Mouse (Mus musculus): ENCODE measurements around the gene Chst3. TPM values are rescaled to one million over a fixed set of nuclear protein-coding genes. Genes with fewer than 3 reads are reported as not detected.
"Not testable (repeated sequence)": the region's sequence is repeated elsewhere in the genome, so short reads cannot be mapped to it uniquely, and the experiment has no call there.

Chst3 gene
- polyA plus RNA-seq, 1 experiment from 2014 or later = 1.3 TPM

- WGBS = 89% methylated on average over 9 of the region's 9 CpGs
- H3K9ac ChIP-seq (ENCODE audit: low read length); H3K4me2 ChIP-seq (ENCODE audit: low read length); H3K36me3 ChIP-seq (ENCODE audit: control insufficient read depth, insufficient read depth, low read length); H3K4me3 ChIP-seq (ENCODE audit: low read depth, low read length); H3K27ac ChIP-seq (ENCODE audit: low read depth); DNase-seq (ENCODE audit: low spot score); H3K27me3 ChIP-seq (replicated peaks; ENCODE audit: control insufficient read depth, insufficient read depth, low read length); ATAC-seq (replicated peaks; ENCODE audit: low FRiP score, low TSS enrichment, low read depth); H3K9me3 ChIP-seq (ENCODE audit: control insufficient read depth, low read length); H3K4me1 ChIP-seq (replicated peaks; ENCODE audit: control insufficient read depth, insufficient read depth, low read length): not testable (repeated sequence)
These were observed 43.8 kb downstream of the Chst3 start for GRCm38 (mm10) chr10:60175306-60175705.

- DNase-seq (ENCODE audit: low spot score) (no peak), ATAC-seq (replicated peaks; ENCODE audit: low FRiP score, low TSS enrichment, low read depth) (no peak)
- no peaks in the 10 kb centered on the region for H3K9me3 ChIP-seq (ENCODE audit: control insufficient read depth, low read length)
- H3K27ac ChIP-seq (ENCODE audit: low read depth) = no peak overlapping the region
- H3K36me3 ChIP-seq (ENCODE audit: control insufficient read depth, insufficient read depth, low read length) = no peaks in the 10 kb centered on the region
- H3K4me2 ChIP-seq (ENCODE audit: low read length) = no peak overlapping the region
- no peaks in the 10 kb centered on the region for H3K27me3 ChIP-seq (replicated peaks; ENCODE audit: control insufficient read depth, insufficient read depth, low read length)
- H3K9ac ChIP-seq (ENCODE audit: low read length) = no peak overlapping the region
- 64% methylated on average over 3 of the region's 3 CpGs for WGBS
- no peaks in the 10 kb centered on the region for H3K4me1 ChIP-seq (replicated peaks; ENCODE audit: control insufficient read depth, insufficient read depth, low read length)
- H3K4me3 ChIP-seq (ENCODE audit: low read depth, low read length) = no peak overlapping the region
These were observed 44.6 kb downstream of the Chst3 start for GRCm38 (mm10) chr10:60174506-60174905.

DNA sequence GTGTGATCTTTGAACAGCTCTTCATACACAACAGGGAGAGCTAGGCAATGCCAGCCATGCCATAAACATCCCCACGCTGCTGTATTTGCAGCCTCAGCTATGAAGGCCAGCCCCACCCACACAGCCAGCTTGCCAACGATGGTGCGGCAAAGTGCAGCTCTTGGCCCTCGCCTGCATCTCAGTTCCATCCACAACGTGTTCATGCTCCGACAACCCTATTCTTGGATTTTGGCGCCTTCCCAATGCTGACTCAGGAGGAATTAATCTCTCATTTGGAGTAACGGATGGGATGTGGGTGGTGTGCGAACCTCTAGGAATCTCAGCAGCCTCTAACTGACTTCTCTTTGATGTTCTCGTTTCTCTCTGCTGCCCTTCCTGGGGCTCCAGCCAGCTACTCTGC is 46.0 kb downstream of the Chst3 start:
- Histone ChIP-seq H3K9me3 (ENCODE audit: control insufficient read depth, low read length) (no peaks in the 10 kb centered on the region), H3K9ac (ENCODE audit: low read length) (no peak overlapping the region), H3K27ac (ENCODE audit: low read depth) (no peak overlapping the region), H3K4me1 (replicated peaks; ENCODE audit: control insufficient read depth, insufficient read depth, low read length) (no peaks in the 10 kb centered on the region), H3K4me3 (ENCODE audit: low read depth, low read length) (no peak overlapping the region), H3K27me3 (replicated peaks; ENCODE audit: control insufficient read depth, insufficient read depth, low read length) (no peaks in the 10 kb centered on the region), H3K4me2 (ENCODE audit: low read length) (no peak overlapping the region), H3K36me3 (ENCODE audit: control insufficient read depth, insufficient read depth, low read length) (no peaks in the 10 kb centered on the region)
- WGBS = 75% methylated on average over 10 of the region's 10 CpGs
- DNase-seq (ENCODE audit: low spot score) (no peak), ATAC-seq (replicated peaks; ENCODE audit: low FRiP score, low TSS enrichment, low read depth) (no peak)

DNA sequence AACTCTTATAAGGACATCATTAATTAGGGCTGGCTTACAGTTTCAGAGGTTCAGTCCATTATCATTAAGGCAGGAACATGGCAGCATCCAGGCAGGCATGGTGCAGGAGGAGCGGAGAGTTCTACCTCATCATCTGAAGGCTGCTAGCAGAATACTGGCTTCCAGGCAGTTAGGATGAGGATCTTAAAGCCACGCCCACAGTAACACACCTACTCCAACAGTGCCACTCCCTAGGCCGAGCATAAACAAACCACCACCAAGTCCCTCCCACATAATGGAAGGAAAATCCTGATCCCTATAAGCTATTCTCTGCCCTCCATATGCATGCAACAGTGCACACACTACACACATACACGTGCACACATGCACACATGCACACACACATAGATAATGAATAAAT is 46.8 kb downstream of the Chst3 start:
- no peaks in the 10 kb centered on the region for H3K36me3 ChIP-seq (ENCODE audit: control insufficient read depth, insufficient read depth, low read length)
- whole genome bisulfite sequencing = 91% methylated on average over 4 of the region's 4 CpGs
- no peak for ATAC-seq (replicated peaks; ENCODE audit: low FRiP score, low TSS enrichment, low read depth)

GRCm38 (mm10) chr10:60171368-60171767 is 47.7 kb downstream of the Chst3 start:
- no peak overlapping the region for H3K4me2 ChIP-seq (ENCODE audit: low read length)
- ATAC-seq (replicated peaks; ENCODE audit: low FRiP score, low TSS enrichment, low read depth) (no peak), DNase-seq (ENCODE audit: low spot score) (no peak)
- no peaks in the 10 kb centered on the region for H3K9me3 ChIP-seq (ENCODE audit: control insufficient read depth, low read length)
- H3K36me3 ChIP-seq (ENCODE audit: control insufficient read depth, insufficient read depth, low read length) = no peaks in the 10 kb centered on the region
- H3K27ac ChIP-seq (ENCODE audit: low read depth) = no peak overlapping the region
- H3K27me3 ChIP-seq (replicated peaks; ENCODE audit: control insufficient read depth, insufficient read depth, low read length) = no peaks in the 10 kb centered on the region
- WGBS = 95% methylated on average over 5 of the region's 5 CpGs
- no peak overlapping the region for H3K4me3 ChIP-seq (ENCODE audit: low read depth, low read length)
- no peak overlapping the region for H3K9ac ChIP-seq (ENCODE audit: low read length)
- H3K4me1 ChIP-seq (replicated peaks; ENCODE audit: control insufficient read depth, insufficient read depth, low read length) = no peaks in the 10 kb centered on the region

More for the DNA sequence above, 46.8 kb downstream of the Chst3 start:
- H3K4me2 ChIP-seq (ENCODE audit: low read length) = no peak overlapping the region
- no peak overlapping the region for H3K27ac ChIP-seq (ENCODE audit: low read depth)
- no peaks in the 10 kb centered on the region for H3K9me3 ChIP-seq (ENCODE audit: control insufficient read depth, low read length)
- no peak overlapping the region for H3K9ac ChIP-seq (ENCODE audit: low read length)
- no peak overlapping the region for H3K4me3 ChIP-seq (ENCODE audit: low read depth, low read length)
- no peaks in the 10 kb centered on the region for H3K4me1 ChIP-seq (replicated peaks; ENCODE audit: control insufficient read depth, insufficient read depth, low read length)
- no peak for DNase-seq (ENCODE audit: low spot score)
- H3K27me3 ChIP-seq (replicated peaks; ENCODE audit: control insufficient read depth, insufficient read depth, low read length) = no peaks in the 10 kb centered on the region

DNA sequence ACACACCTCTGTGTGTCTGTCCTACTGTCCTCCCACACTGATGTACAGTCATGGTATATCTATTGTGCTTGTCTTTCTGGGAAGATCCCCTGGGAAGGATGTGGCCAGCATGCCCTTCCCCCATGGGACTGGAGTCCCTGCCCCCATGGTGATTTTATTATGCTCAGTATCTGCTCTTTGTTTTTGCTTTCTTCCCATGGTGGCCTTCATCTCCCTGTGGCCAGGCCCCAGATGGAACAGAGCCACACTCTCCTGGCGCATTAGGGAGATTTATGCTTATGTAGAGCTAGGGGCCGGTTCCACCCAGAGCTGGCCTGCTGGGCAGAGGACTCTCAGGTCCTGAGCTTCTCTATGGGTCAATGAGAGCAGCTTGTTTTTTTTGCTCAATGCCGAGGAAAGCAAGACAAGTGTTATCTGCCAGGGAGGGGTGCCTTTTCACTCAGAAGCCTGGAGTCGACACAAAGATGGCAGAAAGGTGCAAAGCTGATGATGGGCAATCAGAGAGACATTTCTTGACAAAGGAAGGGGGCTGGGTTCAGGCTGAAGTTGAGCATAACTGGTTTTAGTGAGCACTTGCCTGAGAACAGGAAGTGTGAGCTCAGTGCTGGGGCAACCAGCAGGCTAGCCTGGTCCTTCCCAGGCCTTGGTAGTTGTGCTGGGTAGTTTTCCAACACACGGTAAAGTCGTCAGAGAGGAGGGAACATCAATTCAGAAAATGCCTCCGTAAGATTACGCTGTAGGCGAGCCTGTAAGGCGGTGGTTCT is 48.6 kb downstream of the Chst3 start:
- no peaks in the 10 kb centered on the region for H3K9me3 ChIP-seq (ENCODE audit: control insufficient read depth, low read length)
- H3K4me2 ChIP-seq (ENCODE audit: low read length) = no peak overlapping the region
- H3K4me3 ChIP-seq (ENCODE audit: low read depth, low read length) = no peak overlapping the region
- no peaks in the 10 kb centered on the region for H3K27me3 ChIP-seq (replicated peaks; ENCODE audit: control insufficient read depth, insufficient read depth, low read length)
- H3K36me3 ChIP-seq (ENCODE audit: control insufficient read depth, insufficient read depth, low read length) = no peaks in the 10 kb centered on the region
- H3K9ac ChIP-seq (ENCODE audit: low read length) = no peak overlapping the region
- H3K27ac ChIP-seq (ENCODE audit: low read depth) = no peak overlapping the region
- WGBS = 71% methylated on average over 10 of the region's 10 CpGs
- DNase-seq (ENCODE audit: low spot score) (no peak), ATAC-seq (replicated peaks; ENCODE audit: low FRiP score, low TSS enrichment, low read depth) (no peak)
- no peaks in the 10 kb centered on the region for H3K4me1 ChIP-seq (replicated peaks; ENCODE audit: control insufficient read depth, insufficient read depth, low read length)

DNA sequence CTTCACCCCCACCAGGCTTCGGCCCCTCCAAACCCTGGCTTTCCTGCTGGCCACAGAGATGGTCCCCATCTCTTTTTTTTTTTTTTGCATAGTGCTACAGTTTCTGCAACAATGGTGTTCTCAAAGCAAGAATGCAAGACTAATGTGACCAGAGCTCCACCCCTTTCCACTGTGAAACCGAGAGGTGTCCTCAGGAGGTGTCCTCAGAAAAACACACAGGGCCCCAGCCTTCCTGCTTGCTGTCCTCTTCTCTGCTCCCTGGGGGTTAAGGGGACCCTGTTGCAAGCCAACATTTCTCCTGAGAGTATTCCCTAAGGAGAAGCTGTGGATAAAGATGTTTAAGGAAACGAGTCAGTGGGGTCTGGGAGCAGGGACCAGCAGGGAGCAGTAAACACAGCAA is 50.1 kb downstream of the Chst3 start:
- WGBS = 64% methylated on average over 3 of the region's 3 CpGs
- Histone ChIP-seq H3K9ac (ENCODE audit: low read length) (no peak overlapping the region), H3K4me1 (replicated peaks; ENCODE audit: control insufficient read depth, insufficient read depth, low read length) (no peaks in the 10 kb centered on the region), H3K4me3 (ENCODE audit: low read depth, low read length) (no peak overlapping the region), H3K27ac (ENCODE audit: low read depth) (no peak overlapping the region), H3K4me2 (ENCODE audit: low read length) (no peak overlapping the region), H3K27me3 (replicated peaks; ENCODE audit: control insufficient read depth, insufficient read depth, low read length) (no peaks in the 10 kb centered on the region), H3K9me3 (ENCODE audit: control insufficient read depth, low read length) (no peaks in the 10 kb centered on the region), H3K36me3 (ENCODE audit: control insufficient read depth, insufficient read depth, low read length) (no peaks in the 10 kb centered on the region)
- ATAC-seq (replicated peaks; ENCODE audit: low FRiP score, low TSS enrichment, low read depth) = no peak
- no peak for DNase-seq (ENCODE audit: low spot score)

DNA sequence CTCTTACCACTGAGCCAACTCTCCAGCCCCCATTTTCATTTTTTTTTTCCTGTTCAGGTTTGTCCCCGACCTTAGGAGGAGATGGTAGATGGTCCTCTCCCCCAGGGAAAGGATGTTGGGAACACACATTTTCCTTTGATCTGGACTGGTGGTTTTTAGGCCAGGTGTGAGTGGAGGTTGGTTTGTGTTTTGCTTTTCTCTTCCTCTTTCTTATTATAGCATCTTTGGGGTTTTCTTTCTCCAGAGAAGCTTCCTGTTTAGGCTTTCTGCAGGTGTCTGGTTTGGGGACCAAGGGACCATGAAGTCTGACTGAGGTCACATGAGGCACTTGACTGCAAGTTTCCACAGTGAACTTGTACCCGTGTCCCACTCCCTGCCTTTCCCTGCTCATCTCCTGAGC is 50.8 kb downstream of the Chst3 start:
- no peak for DNase-seq (ENCODE audit: low spot score)
- no peak for ATAC-seq (replicated peaks; ENCODE audit: low FRiP score, low TSS enrichment, low read depth)
- Histone ChIP-seq H3K4me2 (ENCODE audit: low read length) (no peak overlapping the region), H3K9ac (ENCODE audit: low read length) (no peak overlapping the region), H3K4me3 (ENCODE audit: low read depth, low read length) (no peak overlapping the region), H3K27me3 (replicated peaks; ENCODE audit: control insufficient read depth, insufficient read depth, low read length) (no peaks in the 10 kb centered on the region), H3K4me1 (replicated peaks; ENCODE audit: control insufficient read depth, insufficient read depth, low read length) (no peaks in the 10 kb centered on the region), H3K27ac (ENCODE audit: low read depth) (no peak overlapping the region), H3K36me3 (ENCODE audit: control insufficient read depth, insufficient read depth, low read length) (no peaks in the 10 kb centered on the region), H3K9me3 (ENCODE audit: control insufficient read depth, low read length) (no peaks in the 10 kb centered on the region)
- 86% methylated on average over 2 of the region's 2 CpGs for WGBS

GRCm38 (mm10) chr10:60166068-60166467 is 53.0 kb downstream of the Chst3 start:
- Histone ChIP-seq H3K9me3 (ENCODE audit: control insufficient read depth, low read length) (no peaks in the 10 kb centered on the region), H3K9ac (ENCODE audit: low read length) (no peak overlapping the region), H3K27ac (ENCODE audit: low read depth) (no peak overlapping the region), H3K4me1 (replicated peaks; ENCODE audit: control insufficient read depth, insufficient read depth, low read length) (no peaks in the 10 kb centered on the region), H3K36me3 (ENCODE audit: control insufficient read depth, insufficient read depth, low read length) (no peaks in the 10 kb centered on the region), H3K4me3 (ENCODE audit: low read depth, low read length) (no peak overlapping the region), H3K27me3 (replicated peaks; ENCODE audit: control insufficient read depth, insufficient read depth, low read length) (no peaks in the 10 kb centered on the region), H3K4me2 (ENCODE audit: low read length) (no peak overlapping the region)
- WGBS = 45% methylated on average over 3 of the region's 3 CpGs
- no peak for ATAC-seq (replicated peaks; ENCODE audit: low FRiP score, low TSS enrichment, low read depth)
- no peak for DNase-seq (ENCODE audit: low spot score)

All from intestine, embryonic 14.5 days (tissue).